Mouse (Mus musculus): Measurements from ENCODE around the gene Phf23. TPM values are rescaled to one million over a fixed set of nuclear protein-coding genes. Genes with fewer than 3 reads are reported as not detected.

The Phf23 gene
- polyA plus RNA-seq, 1 experiment = 75.6 TPM

GRCm38 (mm10) chr11:70010548-70010947 is 15.0 kb downstream of the Phf23 start:
- peaks cover 57% of the 10 kb centered on the region for H3K36me3 ChIP-seq (ENCODE audit: control insufficient read depth, insufficient read depth, low read length, poor library complexity, severe bottlenecking)
- H3K4me3 ChIP-seq (ENCODE audit: low read depth, low read length) = no peak overlapping the region
- H3K27me3 ChIP-seq (ENCODE audit: control insufficient read depth, insufficient read depth, low read length, poor library complexity, severe bottlenecking) = no peaks in the 10 kb centered on the region
- H3K9ac ChIP-seq (ENCODE audit: low read depth, poor library complexity, severe bottlenecking) = no peak overlapping the region
- no peak overlapping the region for H3K27ac ChIP-seq (ENCODE audit: insufficient read depth, low read length)
- no peak for TF ChIP-seq POLR2A (IDR thresholded peaks at IDR 0.05; ENCODE audit: insufficient read depth, low read length)
- TF ChIP-seq EP300 (IDR thresholded peaks at IDR 0.05; ENCODE audit: insufficient read depth, low read depth, low read length) = no peak
- no peak for TF ChIP-seq CTCF (IDR thresholded peaks at IDR 0.05; ENCODE audit: low read depth, low read length)
- no peaks in the 10 kb centered on the region for H3K4me1 ChIP-seq (ENCODE audit: control insufficient read depth, insufficient read depth, low read length)
- no peaks in the 10 kb centered on the region for H3K9me3 ChIP-seq (replicated peaks; ENCODE audit: control insufficient read depth, insufficient read depth, low read length, poor library complexity, severe bottlenecking)

GRCm38 (mm10) chr11:70010961-70011360 is 15.4 kb downstream of the Phf23 start:
- H3K4me3 ChIP-seq (ENCODE audit: low read depth, low read length) = no peak overlapping the region
- no peaks in the 10 kb centered on the region for H3K27me3 ChIP-seq (ENCODE audit: control insufficient read depth, insufficient read depth, low read length, poor library complexity, severe bottlenecking)
- no peak overlapping the region for H3K27ac ChIP-seq (ENCODE audit: insufficient read depth, low read length)
- no peak overlapping the region for H3K9ac ChIP-seq (ENCODE audit: low read depth, poor library complexity, severe bottlenecking)
- H3K9me3 ChIP-seq (replicated peaks; ENCODE audit: control insufficient read depth, insufficient read depth, low read length, poor library complexity, severe bottlenecking) = no peaks in the 10 kb centered on the region
- peaks cover 53% of the 10 kb centered on the region for H3K36me3 ChIP-seq (ENCODE audit: control insufficient read depth, insufficient read depth, low read length, poor library complexity, severe bottlenecking)
- no peak for TF ChIP-seq CTCF (IDR thresholded peaks at IDR 0.05; ENCODE audit: low read depth, low read length)
- TF ChIP-seq POLR2A (IDR thresholded peaks at IDR 0.05; ENCODE audit: insufficient read depth, low read length) = no peak
- TF ChIP-seq EP300 (IDR thresholded peaks at IDR 0.05; ENCODE audit: insufficient read depth, low read depth, low read length) = no peak
- H3K4me1 ChIP-seq (ENCODE audit: control insufficient read depth, insufficient read depth, low read length) = no peaks in the 10 kb centered on the region

- Histone ChIP-seq H3K36me3 (ENCODE audit: control insufficient read depth, insufficient read depth, low read length, poor library complexity, severe bottlenecking) (peaks cover 34% of the 10 kb centered on the region), H3K9me3 (replicated peaks; ENCODE audit: control insufficient read depth, insufficient read depth, low read length, poor library complexity, severe bottlenecking) (no peaks in the 10 kb centered on the region), H3K27me3 (ENCODE audit: control insufficient read depth, insufficient read depth, low read length, poor library complexity, severe bottlenecking) (no peaks in the 10 kb centered on the region)
Measured at GRCm38 (mm10) chr11:70012931-70013330, 17.4 kb downstream of the Phf23 start.

GRCm38 (mm10) chr11:70013408-70013807 is 17.8 kb downstream of the Phf23 start:
- Histone ChIP-seq H3K9me3 (replicated peaks; ENCODE audit: control insufficient read depth, insufficient read depth, low read length, poor library complexity, severe bottlenecking) (no peaks in the 10 kb centered on the region), H3K4me3 (ENCODE audit: low read depth, low read length) (no peak overlapping the region), H3K27me3 (ENCODE audit: control insufficient read depth, insufficient read depth, low read length, poor library complexity, severe bottlenecking) (no peaks in the 10 kb centered on the region), H3K9ac (ENCODE audit: low read depth, poor library complexity, severe bottlenecking) (no peak overlapping the region), H3K4me1 (ENCODE audit: control insufficient read depth, insufficient read depth, low read length) (no peaks in the 10 kb centered on the region), H3K27ac (ENCODE audit: insufficient read depth, low read length) (no peak overlapping the region), H3K36me3 (ENCODE audit: control insufficient read depth, insufficient read depth, low read length, poor library complexity, severe bottlenecking) (peaks cover 30% of the 10 kb centered on the region)
- TF ChIP-seq EP300 (IDR thresholded peaks at IDR 0.05; ENCODE audit: insufficient read depth, low read depth, low read length) (no peak), CTCF (IDR thresholded peaks at IDR 0.05; ENCODE audit: low read depth, low read length) (no peak), POLR2A (IDR thresholded peaks at IDR 0.05; ENCODE audit: insufficient read depth, low read length) (no peak)

More at GRCm38 (mm10) chr11:70012931-70013330, 17.4 kb downstream of the Phf23 start:
- no peak overlapping the region for H3K9ac ChIP-seq (ENCODE audit: low read depth, poor library complexity, severe bottlenecking)
- no peak overlapping the region for H3K27ac ChIP-seq (ENCODE audit: insufficient read depth, low read length)
- TF ChIP-seq EP300 (IDR thresholded peaks at IDR 0.05; ENCODE audit: insufficient read depth, low read depth, low read length) (no peak), CTCF (IDR thresholded peaks at IDR 0.05; ENCODE audit: low read depth, low read length) (no peak), POLR2A (IDR thresholded peaks at IDR 0.05; ENCODE audit: insufficient read depth, low read length) (no peak)
- H3K4me1 ChIP-seq (ENCODE audit: control insufficient read depth, insufficient read depth, low read length) = no peaks in the 10 kb centered on the region
- no peak overlapping the region for H3K4me3 ChIP-seq (ENCODE audit: low read depth, low read length)

GRCm38 (mm10) chr11:70014051-70014450 is 18.5 kb downstream of the Phf23 start:
- H3K4me3 ChIP-seq (ENCODE audit: low read depth, low read length) = no peak overlapping the region
- H3K9ac ChIP-seq (ENCODE audit: low read depth, poor library complexity, severe bottlenecking) = no peak overlapping the region
- H3K27me3 ChIP-seq (ENCODE audit: control insufficient read depth, insufficient read depth, low read length, poor library complexity, severe bottlenecking) = no peaks in the 10 kb centered on the region
- H3K4me1 ChIP-seq (ENCODE audit: control insufficient read depth, insufficient read depth, low read length) = no peaks in the 10 kb centered on the region
- H3K36me3 ChIP-seq (ENCODE audit: control insufficient read depth, insufficient read depth, low read length, poor library complexity, severe bottlenecking) = peaks cover 23% of the 10 kb centered on the region
- H3K27ac ChIP-seq (ENCODE audit: insufficient read depth, low read length) = no peak overlapping the region
- no peaks in the 10 kb centered on the region for H3K9me3 ChIP-seq (replicated peaks; ENCODE audit: control insufficient read depth, insufficient read depth, low read length, poor library complexity, severe bottlenecking)
- TF ChIP-seq POLR2A (IDR thresholded peaks at IDR 0.05; ENCODE audit: insufficient read depth, low read length) (no peak), EP300 (IDR thresholded peaks at IDR 0.05; ENCODE audit: insufficient read depth, low read depth, low read length) (no peak), CTCF (IDR thresholded peaks at IDR 0.05; ENCODE audit: low read depth, low read length) (no peak)

- Histone ChIP-seq H3K27ac (ENCODE audit: insufficient read depth, low read length) (no peak within 1 kb of the TSS), H3K36me3 (ENCODE audit: control insufficient read depth, insufficient read depth, low read length, poor library complexity, severe bottlenecking) (peaks cover 18% of the 10 kb centered on the region), H3K27me3 (ENCODE audit: control insufficient read depth, insufficient read depth, low read length, poor library complexity, severe bottlenecking) (no peaks in the 10 kb centered on the region), H3K4me1 (ENCODE audit: control insufficient read depth, insufficient read depth, low read length) (no peaks in the 10 kb centered on the region), H3K9ac (ENCODE audit: low read depth, poor library complexity, severe bottlenecking) (peak within 1 kb of the TSS; percentile 24), H3K9me3 (replicated peaks; ENCODE audit: control insufficient read depth, insufficient read depth, low read length, poor library complexity, severe bottlenecking) (no peaks in the 10 kb centered on the region), H3K4me3 (ENCODE audit: low read depth, low read length) (peak within 1 kb of the TSS; percentile 61)
- peak; percentile 51 for TF ChIP-seq CTCF (IDR thresholded peaks at IDR 0.05; ENCODE audit: low read depth, low read length)
- TF ChIP-seq POLR2A (IDR thresholded peaks at IDR 0.05; ENCODE audit: insufficient read depth, low read length) = peak; percentile 27
- TF ChIP-seq EP300 (IDR thresholded peaks at IDR 0.05; ENCODE audit: insufficient read depth, low read depth, low read length) = no peak
Measured at GRCm38 (mm10) chr11:70014880-70015558, 19.4 kb downstream of the Phf23 start, which contains the start of gene Acadvl. Gene Acadvl (minus strand): TSS chr11:70015411.
